Mouse (Mus musculus): ENCODE measurements at regions not wholly inside any gene's neighbourhood (a gene's known extent, or its start where the extent isn't known, plus 50 kb on each side); places are given as distances from the start of the nearest gene placed in this dataset.

- Histone ChIP-seq H3K27ac (ENCODE audit: control insufficient read depth, insufficient read depth, low read length) (peak overlapping the region; percentile 54), H3K36me3 (ENCODE audit: control insufficient read depth, insufficient read depth, low read length) (0 out of 2 replicates have a peak, but pooled peaks cover 3% of the 10 kb centered on the region), H3K27me3 (ENCODE audit: control insufficient read depth, insufficient read depth, low read length) (no peaks in the 10 kb centered on the region), H3K4me1 (replicated peaks; ENCODE audit: control insufficient read depth, insufficient read depth, low read length) (peaks cover 38% of the 10 kb centered on the region), H3K4me3 (ENCODE audit: control insufficient read depth, insufficient read depth, low read length) (no peak overlapping the region)
- peak; percentile 25 for DNase-seq
- no peak for TF ChIP-seq CTCF (IDR thresholded peaks at IDR 0.05; ENCODE audit: borderline replicate concordance, control insufficient read depth, extremely low read depth, insufficient read depth, low read length, poor library complexity)
- WGBS: 50% methylated on average over 14 of the region's 14 CpGs
Measured at GRCm38 (mm10) chr15:85658101-85658885, 76.0 kb upstream of the Wnt7b start.

GRCm38 (mm10) chr15:85660528-85661392 is 74.0 kb upstream of the Ppara start:
- Histone ChIP-seq H3K4me1 (replicated peaks; ENCODE audit: control insufficient read depth, insufficient read depth, low read length) (peaks cover 35% of the 10 kb centered on the region), H3K27me3 (ENCODE audit: control insufficient read depth, insufficient read depth, low read length) (no peaks in the 10 kb centered on the region), H3K27ac (ENCODE audit: control insufficient read depth, insufficient read depth, low read length) (no peak overlapping the region), H3K4me3 (ENCODE audit: control insufficient read depth, insufficient read depth, low read length) (no peak overlapping the region), H3K36me3 (ENCODE audit: control insufficient read depth, insufficient read depth, low read length) (0 out of 2 replicates have a peak, but pooled peaks cover 3% of the 10 kb centered on the region)
- no peak for TF ChIP-seq POLR2A (IDR thresholded peaks at IDR 0.05; ENCODE audit: control insufficient read depth, extremely low read depth, insufficient read depth, low read length, poor library complexity)
- no peak for TF ChIP-seq CTCF (IDR thresholded peaks at IDR 0.05; ENCODE audit: borderline replicate concordance, control insufficient read depth, extremely low read depth, insufficient read depth, low read length, poor library complexity)
- no peak for DNase-seq
- 96% methylated on average over 45 of the region's 45 CpGs for WGBS

GRCm38 (mm10) chr15:85661393-85661690 is 73.4 kb upstream of the Ppara start:
- 96% methylated on average over 2 of the region's 2 CpGs for WGBS
- no peak overlapping the region for H3K4me3 ChIP-seq (ENCODE audit: control insufficient read depth, insufficient read depth, low read length)
- H3K27ac ChIP-seq (ENCODE audit: control insufficient read depth, insufficient read depth, low read length): no peak overlapping the region
- TF ChIP-seq CTCF (IDR thresholded peaks at IDR 0.05; ENCODE audit: borderline replicate concordance, control insufficient read depth, extremely low read depth, insufficient read depth, low read length, poor library complexity): no peak
- H3K36me3 ChIP-seq (ENCODE audit: control insufficient read depth, insufficient read depth, low read length): 0 out of 2 replicates have a peak, but pooled peaks cover 3% of the 10 kb centered on the region
- no peaks in the 10 kb centered on the region for H3K27me3 ChIP-seq (ENCODE audit: control insufficient read depth, insufficient read depth, low read length)
- H3K4me1 ChIP-seq (replicated peaks; ENCODE audit: control insufficient read depth, insufficient read depth, low read length): peaks cover 30% of the 10 kb centered on the region
- no peak for DNase-seq

DNA sequence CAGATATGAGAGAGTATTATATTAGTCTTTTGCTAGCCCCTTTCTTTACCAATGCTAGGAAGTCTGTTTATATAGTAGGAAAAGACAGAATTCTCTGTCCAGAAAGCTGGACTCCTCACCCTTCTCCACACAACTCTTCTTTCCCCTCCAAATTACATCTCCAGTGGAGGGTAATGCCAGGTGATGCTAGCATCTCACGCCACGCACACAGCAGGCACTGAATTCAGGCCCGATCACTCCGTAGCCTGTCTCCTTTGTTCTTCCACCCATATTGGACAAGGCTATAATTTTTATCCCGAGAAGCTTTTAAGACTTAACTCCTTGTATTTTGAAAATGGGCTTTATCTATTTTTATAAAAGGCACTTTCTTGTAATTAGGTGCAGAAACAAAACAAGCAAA is 73.0 kb upstream of the Ppara start:
- no peak overlapping the region for H3K4me3 ChIP-seq (ENCODE audit: control insufficient read depth, insufficient read depth, low read length)
- TF ChIP-seq POLR2A (IDR thresholded peaks at IDR 0.05; ENCODE audit: control insufficient read depth, extremely low read depth, insufficient read depth, low read length, poor library complexity) (no peak), CTCF (IDR thresholded peaks at IDR 0.05; ENCODE audit: borderline replicate concordance, control insufficient read depth, extremely low read depth, insufficient read depth, low read length, poor library complexity) (no peak)
- H3K4me1 ChIP-seq (replicated peaks; ENCODE audit: control insufficient read depth, insufficient read depth, low read length): peaks cover 34% of the 10 kb centered on the region
- H3K36me3 ChIP-seq (ENCODE audit: control insufficient read depth, insufficient read depth, low read length): 0 out of 2 replicates have a peak, but pooled peaks cover 3% of the 10 kb centered on the region
- 95% methylated on average over 5 of the region's 5 CpGs for WGBS
- no peaks in the 10 kb centered on the region for H3K27me3 ChIP-seq (ENCODE audit: control insufficient read depth, insufficient read depth, low read length)
- DNase-seq: no peak
- H3K27ac ChIP-seq (ENCODE audit: control insufficient read depth, insufficient read depth, low read length): no peak overlapping the region

- peaks cover 30% of the 10 kb centered on the region for H3K4me1 ChIP-seq (replicated peaks; ENCODE audit: control insufficient read depth, insufficient read depth, low read length)
- no peak overlapping the region for H3K27ac ChIP-seq (ENCODE audit: control insufficient read depth, insufficient read depth, low read length)
- no peak for DNase-seq
- 99% methylated on average over 8 of the region's 8 CpGs for WGBS
- H3K27me3 ChIP-seq (ENCODE audit: control insufficient read depth, insufficient read depth, low read length): no peaks in the 10 kb centered on the region
- no peak overlapping the region for H3K4me3 ChIP-seq (ENCODE audit: control insufficient read depth, insufficient read depth, low read length)
- H3K36me3 ChIP-seq (ENCODE audit: control insufficient read depth, insufficient read depth, low read length): 0 out of 2 replicates have a peak, but pooled peaks cover 3% of the 10 kb centered on the region
- no peak for TF ChIP-seq CTCF (IDR thresholded peaks at IDR 0.05; ENCODE audit: borderline replicate concordance, control insufficient read depth, extremely low read depth, insufficient read depth, low read length, poor library complexity)
- TF ChIP-seq POLR2A (IDR thresholded peaks at IDR 0.05; ENCODE audit: control insufficient read depth, extremely low read depth, insufficient read depth, low read length, poor library complexity): no peak
Measured at GRCm38 (mm10) chr15:85662271-85662670, 72.5 kb upstream of the Ppara start.

DNA sequence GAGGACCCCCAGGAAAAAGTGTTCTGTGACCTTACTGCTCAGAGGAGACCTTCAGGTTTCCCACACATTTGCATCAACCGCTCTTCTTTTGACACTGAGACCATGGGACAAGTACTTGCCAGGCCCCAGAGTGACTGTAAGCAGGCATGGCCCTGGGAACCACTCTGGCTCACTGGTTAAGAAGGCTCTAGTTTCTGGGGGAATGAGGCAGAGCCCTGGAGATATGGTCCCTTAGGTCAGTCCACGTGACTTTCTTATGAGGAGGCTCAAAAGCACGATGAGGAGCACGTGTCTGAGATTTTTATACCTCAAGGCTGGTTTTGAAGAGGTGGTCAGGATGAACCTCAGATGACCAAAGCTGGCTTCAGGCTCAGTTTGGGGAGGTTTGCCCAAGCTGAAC is 72.1 kb upstream of the Ppara start:
- Histone ChIP-seq H3K4me3 (ENCODE audit: control insufficient read depth, insufficient read depth, low read length) (no peak overlapping the region), H3K27ac (ENCODE audit: control insufficient read depth, insufficient read depth, low read length) (no peak overlapping the region), H3K27me3 (ENCODE audit: control insufficient read depth, insufficient read depth, low read length) (no peaks in the 10 kb centered on the region), H3K4me1 (replicated peaks; ENCODE audit: control insufficient read depth, insufficient read depth, low read length) (peaks cover 26% of the 10 kb centered on the region), H3K36me3 (ENCODE audit: control insufficient read depth, insufficient read depth, low read length) (0 out of 2 replicates have a peak, but pooled peaks cover 3% of the 10 kb centered on the region)
- no peak for DNase-seq
- 98% methylated on average over 4 of the region's 4 CpGs for WGBS
- TF ChIP-seq POLR2A (IDR thresholded peaks at IDR 0.05; ENCODE audit: control insufficient read depth, extremely low read depth, insufficient read depth, low read length, poor library complexity): no peak
- no peak for TF ChIP-seq CTCF (IDR thresholded peaks at IDR 0.05; ENCODE audit: borderline replicate concordance, control insufficient read depth, extremely low read depth, insufficient read depth, low read length, poor library complexity)
